Mouse (Mus musculus): ENCODE results near the gene Kcnab1.

DNA sequence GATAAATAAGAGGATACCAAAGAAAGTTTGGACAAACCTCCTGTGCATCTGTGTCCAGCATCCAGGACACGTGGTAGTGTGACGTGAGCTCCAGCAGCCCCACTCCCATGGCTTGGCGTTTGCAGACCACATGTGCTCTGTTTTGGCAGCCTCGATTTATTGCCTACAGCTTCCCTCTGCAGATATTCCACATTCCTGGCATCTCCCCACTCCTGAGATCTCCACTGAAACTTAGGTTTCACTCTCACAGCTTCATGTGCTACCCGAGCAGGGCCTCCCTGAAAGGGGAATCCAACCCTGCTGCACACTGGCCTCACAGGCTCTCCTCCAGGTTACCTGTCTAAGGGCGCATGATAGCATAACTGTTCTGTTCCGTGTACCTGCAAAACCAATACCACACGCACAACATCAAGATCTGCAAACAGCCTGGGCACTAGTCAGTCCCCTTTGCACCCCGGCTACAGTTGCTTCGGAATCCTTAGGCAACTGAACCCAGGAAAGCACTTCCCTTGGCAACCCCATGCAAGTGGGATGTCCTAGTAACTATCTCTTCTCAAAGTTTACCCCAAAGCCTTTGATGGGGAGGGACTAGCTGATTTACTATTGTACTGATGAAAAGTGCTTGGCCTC is 228.8 kb downstream of the Kcnab1 start:
- TF ChIP-seq POLR2A (IDR thresholded peaks at IDR 0.05; ENCODE audit: low read depth, low read length), result no peak
- no peak for TF ChIP-seq CTCF (IDR thresholded peaks at IDR 0.05; ENCODE audit: extremely low read depth, insufficient read length, insufficient replicate concordance, low read depth, low read length)
